Mouse (Mus musculus): ENCODE data around the gene Xxylt1. TPM values are rescaled to one million over a fixed set of nuclear protein-coding genes. Genes with fewer than 3 reads are reported as not detected.

Gene Xxylt1
- polyA plus RNA-seq (2015; fragmentation: Nextera tagmentation; extraction: Ambion mirVana) = 9.6 and 9.7 TPM in 2 replicates

DNA sequence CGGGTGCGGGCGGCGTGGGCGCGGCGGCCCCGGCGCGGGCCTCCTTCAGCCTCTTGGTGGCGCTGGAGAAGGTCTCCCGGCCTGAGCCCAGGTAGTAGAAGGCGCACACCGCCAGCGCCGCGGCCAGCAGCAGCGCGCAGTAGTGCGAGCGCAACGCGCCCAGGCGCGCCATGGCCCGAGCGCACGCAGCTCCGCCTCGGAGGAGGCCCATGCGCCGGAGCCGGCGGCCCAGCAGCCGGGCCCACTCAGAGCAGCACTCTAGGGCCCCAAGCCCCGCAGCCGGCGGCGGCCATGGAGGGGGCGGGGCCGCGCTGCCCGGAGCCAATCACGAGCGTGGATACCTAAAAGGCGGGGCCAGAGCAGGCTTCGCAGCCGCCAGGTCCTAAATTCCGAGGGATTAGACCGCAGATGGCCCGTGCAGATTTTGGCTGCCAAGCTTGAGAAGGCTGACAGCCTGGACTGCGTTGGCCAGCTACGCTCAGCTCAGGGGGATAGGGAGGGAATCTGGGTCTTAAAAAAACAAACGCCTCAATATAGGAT lies at the start of gene Xxylt1:
TSS of gene Xxylt1 (minus strand) at position 308 of the 540 bp plus-strand sequence.
- H3K4me1 ChIP-seq (replicated peaks; ENCODE audit: control insufficient read depth, insufficient read depth, low read length) = peaks cover 11% of the 10 kb centered on the region
- H3K27ac ChIP-seq (ENCODE audit: low read length) = peak within 1 kb of the TSS; percentile 93
- peak; percentile 99 for ATAC-seq
- no peaks in the 10 kb centered on the region for H3K9me3 ChIP-seq (ENCODE audit: control insufficient read depth, low read length)
- peak within 1 kb of the TSS; percentile 94 for H3K4me2 ChIP-seq (ENCODE audit: low read length)
- H3K36me3 ChIP-seq (ENCODE audit: control insufficient read depth, insufficient read depth) = no peaks in the 10 kb centered on the region
- H3K27me3 ChIP-seq (replicated peaks; ENCODE audit: control insufficient read depth, insufficient read depth, low read length) = no peaks in the 10 kb centered on the region
- under 1% methylated on average over 54 of the region's 54 CpGs for whole genome bisulfite sequencing
- H3K4me3 ChIP-seq (replicated peaks; ENCODE audit: low read length) = peak within 1 kb of the TSS; percentile 89
- H3K9ac ChIP-seq (replicated peaks; ENCODE audit: low read depth, low read length) = peak within 1 kb of the TSS; percentile 84

- Histone ChIP-seq H3K4me3 (replicated peaks; ENCODE audit: low read length) (no peak overlapping the region), H3K27me3 (replicated peaks; ENCODE audit: control insufficient read depth, insufficient read depth, low read length) (no peaks in the 10 kb centered on the region), H3K4me1 (replicated peaks; ENCODE audit: control insufficient read depth, insufficient read depth, low read length) (no peaks in the 10 kb centered on the region), H3K36me3 (ENCODE audit: control insufficient read depth, insufficient read depth) (no peaks in the 10 kb centered on the region), H3K9me3 (ENCODE audit: control insufficient read depth, low read length) (no peaks in the 10 kb centered on the region), H3K4me2 (ENCODE audit: low read length) (no peak overlapping the region), H3K9ac (replicated peaks; ENCODE audit: low read depth, low read length) (no peak overlapping the region), H3K27ac (ENCODE audit: low read length) (no peak overlapping the region)
- WGBS = 88% methylated on average over 5 of the region's 5 CpGs
- no peak for ATAC-seq
Observed at GRCm38 (mm10) chr16:31128116-31128515, 46.9 kb upstream of the Xxylt1 start.

- no peak overlapping the region for H3K4me3 ChIP-seq (replicated peaks; ENCODE audit: low read length)
- H3K27me3 ChIP-seq (replicated peaks; ENCODE audit: control insufficient read depth, insufficient read depth, low read length) = no peaks in the 10 kb centered on the region
- no peaks in the 10 kb centered on the region for H3K9me3 ChIP-seq (ENCODE audit: control insufficient read depth, low read length)
- 0 out of 2 replicates have a peak, but pooled peaks cover 3% of the 10 kb centered on the region for H3K36me3 ChIP-seq (ENCODE audit: control insufficient read depth, insufficient read depth)
- WGBS = 75% methylated on average over 5 of the region's 5 CpGs
- H3K9ac ChIP-seq (replicated peaks; ENCODE audit: low read depth, low read length) = no peak overlapping the region
- H3K27ac ChIP-seq (ENCODE audit: low read length) = no peak overlapping the region
- H3K4me2 ChIP-seq (ENCODE audit: low read length) = no peak overlapping the region
- H3K4me1 ChIP-seq (replicated peaks; ENCODE audit: control insufficient read depth, insufficient read depth, low read length) = no peaks in the 10 kb centered on the region
- ATAC-seq = no peak
Observed at GRCm38 (mm10) chr16:31124991-31125390, 43.8 kb upstream of the Xxylt1 start.

DNA sequence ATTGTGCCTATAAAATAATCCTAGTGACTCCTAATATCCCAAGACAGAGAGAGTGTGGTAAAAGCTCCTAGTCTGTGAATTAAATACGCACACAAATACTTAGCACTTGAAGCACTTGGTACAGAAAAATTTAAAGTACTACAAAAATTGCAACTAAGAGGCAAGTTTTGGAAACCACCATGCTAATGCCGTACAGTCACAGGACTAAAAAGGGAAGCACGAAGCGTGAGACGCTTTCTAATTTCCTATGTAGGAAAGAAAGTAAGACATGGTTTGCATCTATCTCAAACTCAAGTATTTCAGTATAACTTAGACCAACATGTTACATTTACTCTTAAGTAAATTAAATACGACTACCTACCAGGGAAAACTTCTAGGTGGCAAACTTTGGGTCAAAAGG lies 40.4 kb upstream of the Xxylt1 start:
- H3K9me3 ChIP-seq (ENCODE audit: control insufficient read depth, low read length) = no peaks in the 10 kb centered on the region
- H3K4me1 ChIP-seq (replicated peaks; ENCODE audit: control insufficient read depth, insufficient read depth, low read length) = no peaks in the 10 kb centered on the region
- no peak for ATAC-seq
- H3K36me3 ChIP-seq (ENCODE audit: control insufficient read depth, insufficient read depth) = peaks cover 3% of the 10 kb centered on the region; the same call in 1 of the 2 replicates
- no peaks in the 10 kb centered on the region for H3K27me3 ChIP-seq (replicated peaks; ENCODE audit: control insufficient read depth, insufficient read depth, low read length)
- WGBS = 95% methylated on average over 6 of the region's 6 CpGs
- H3K4me2 ChIP-seq (ENCODE audit: low read length) = no peak overlapping the region
- no peak overlapping the region for H3K4me3 ChIP-seq (replicated peaks; ENCODE audit: low read length)
- H3K27ac ChIP-seq (ENCODE audit: low read length) = no peak overlapping the region
- no peak overlapping the region for H3K9ac ChIP-seq (replicated peaks; ENCODE audit: low read depth, low read length)

GRCm38 (mm10) chr16:31113596-31113995 lies 32.4 kb upstream of the Xxylt1 start:
- Histone ChIP-seq H3K9ac (replicated peaks; ENCODE audit: low read depth, low read length) (no peak overlapping the region), H3K4me3 (replicated peaks; ENCODE audit: low read length) (no peak overlapping the region), H3K4me1 (replicated peaks; ENCODE audit: control insufficient read depth, insufficient read depth, low read length) (no peaks in the 10 kb centered on the region), H3K27me3 (replicated peaks; ENCODE audit: control insufficient read depth, insufficient read depth, low read length) (no peaks in the 10 kb centered on the region), H3K4me2 (ENCODE audit: low read length) (no peak overlapping the region), H3K9me3 (ENCODE audit: control insufficient read depth, low read length) (peaks cover 2% of the 10 kb centered on the region; the same call in 1 of the 2 replicates), H3K36me3 (ENCODE audit: control insufficient read depth, insufficient read depth) (peaks cover 18% of the 10 kb centered on the region), H3K27ac (ENCODE audit: low read length) (no peak overlapping the region)
- ATAC-seq = no peak

- H3K36me3 ChIP-seq (ENCODE audit: control insufficient read depth, insufficient read depth) = peaks cover 12% of the 10 kb centered on the region
- WGBS = 67% methylated on average over 2 of the region's 2 CpGs
- no peak overlapping the region for H3K4me3 ChIP-seq (replicated peaks; ENCODE audit: low read length)
- H3K27me3 ChIP-seq (replicated peaks; ENCODE audit: control insufficient read depth, insufficient read depth, low read length) = no peaks in the 10 kb centered on the region
- H3K4me2 ChIP-seq (ENCODE audit: low read length) = no peak overlapping the region
- H3K27ac ChIP-seq (ENCODE audit: low read length) = no peak overlapping the region
- no peaks in the 10 kb centered on the region for H3K4me1 ChIP-seq (replicated peaks; ENCODE audit: control insufficient read depth, insufficient read depth, low read length)
- no peaks in the 10 kb centered on the region for H3K9me3 ChIP-seq (ENCODE audit: control insufficient read depth, low read length)
- ATAC-seq = no peak
- no peak overlapping the region for H3K9ac ChIP-seq (replicated peaks; ENCODE audit: low read depth, low read length)
Observed at GRCm38 (mm10) chr16:31101352-31101751, 20.1 kb upstream of the Xxylt1 start.

- whole genome bisulfite sequencing = 61% methylated on average over 1 of the region's 1 CpGs
Observed at GRCm38 (mm10) chr16:31099906-31100305, 18.7 kb upstream of the Xxylt1 start.

DNA sequence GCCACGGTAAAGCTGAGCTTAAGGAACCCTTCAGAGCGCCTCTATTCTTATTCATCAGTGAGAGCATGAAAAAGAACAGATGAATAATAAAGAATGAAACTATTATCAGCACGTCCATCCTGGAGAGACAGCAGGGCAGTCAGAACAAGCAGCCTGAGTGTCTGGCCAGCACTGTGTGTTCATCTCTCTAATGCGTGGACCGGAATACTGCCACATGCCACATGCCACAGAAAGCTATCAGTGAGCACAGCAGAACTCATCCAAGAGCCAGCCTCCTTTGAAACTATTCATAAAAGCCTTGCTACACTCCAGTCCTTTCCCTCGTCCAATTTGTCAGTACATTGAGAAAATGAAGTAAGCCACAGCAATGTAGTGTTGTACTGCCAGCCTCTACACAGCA lies 12.8 kb upstream of the Xxylt1 start:
- WGBS = 52% methylated on average over 6 of the region's 6 CpGs

More at GRCm38 (mm10) chr16:31099906-31100305, 18.7 kb upstream of the Xxylt1 start:
- Histone ChIP-seq H3K4me3 (replicated peaks; ENCODE audit: low read length) (no peak overlapping the region), H3K4me2 (ENCODE audit: low read length) (no peak overlapping the region), H3K36me3 (ENCODE audit: control insufficient read depth, insufficient read depth) (peaks cover 12% of the 10 kb centered on the region), H3K9me3 (ENCODE audit: control insufficient read depth, low read length) (no peaks in the 10 kb centered on the region), H3K27ac (ENCODE audit: low read length) (no peak overlapping the region), H3K27me3 (replicated peaks; ENCODE audit: control insufficient read depth, insufficient read depth, low read length) (no peaks in the 10 kb centered on the region), H3K4me1 (replicated peaks; ENCODE audit: control insufficient read depth, insufficient read depth, low read length) (no peaks in the 10 kb centered on the region), H3K9ac (replicated peaks; ENCODE audit: low read depth, low read length) (no peak overlapping the region)
- no peak for ATAC-seq

DNA sequence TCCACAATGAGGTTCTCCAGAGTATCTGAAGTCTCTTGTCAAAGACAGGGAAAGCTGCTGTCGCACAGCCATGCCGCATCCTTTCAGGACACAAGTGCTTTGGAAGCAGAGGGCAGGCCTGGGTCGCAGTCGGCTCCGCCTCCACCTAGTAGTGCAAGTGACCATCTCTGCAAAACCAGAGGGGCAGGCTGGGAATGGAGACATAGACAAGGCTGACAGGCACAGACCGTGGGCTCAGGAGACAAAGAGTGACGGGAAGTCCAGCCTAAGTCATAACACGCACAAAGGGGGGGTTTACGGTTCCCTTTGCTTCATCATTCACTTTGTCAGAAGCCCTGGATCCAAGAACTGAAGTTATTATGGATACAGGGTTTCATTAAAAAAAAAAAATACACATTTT lies 12.0 kb upstream of the Xxylt1 start:
- WGBS = 49% methylated on average over 9 of the region's 9 CpGs
- Histone ChIP-seq H3K4me3 (replicated peaks; ENCODE audit: low read length) (no peak overlapping the region), H3K4me1 (replicated peaks; ENCODE audit: control insufficient read depth, insufficient read depth, low read length) (no peaks in the 10 kb centered on the region), H3K27me3 (replicated peaks; ENCODE audit: control insufficient read depth, insufficient read depth, low read length) (no peaks in the 10 kb centered on the region), H3K36me3 (ENCODE audit: control insufficient read depth, insufficient read depth) (no peaks in the 10 kb centered on the region; the same call in 1 of the 2 replicates), H3K9me3 (ENCODE audit: control insufficient read depth, low read length) (no peaks in the 10 kb centered on the region), H3K27ac (ENCODE audit: low read length) (no peak overlapping the region), H3K4me2 (ENCODE audit: low read length) (no peak overlapping the region), H3K9ac (replicated peaks; ENCODE audit: low read depth, low read length) (no peak overlapping the region)
- ATAC-seq = no peak

More for the DNA sequence above, 12.8 kb upstream of the Xxylt1 start:
- no peak overlapping the region for H3K4me3 ChIP-seq (replicated peaks; ENCODE audit: low read length)
- no peak overlapping the region for H3K4me2 ChIP-seq (ENCODE audit: low read length)
- no peaks in the 10 kb centered on the region; the same call in 1 of the 2 replicates for H3K36me3 ChIP-seq (ENCODE audit: control insufficient read depth, insufficient read depth)
- no peak overlapping the region for H3K27ac ChIP-seq (ENCODE audit: low read length)
- H3K9ac ChIP-seq (replicated peaks; ENCODE audit: low read depth, low read length) = no peak overlapping the region
- no peak for ATAC-seq
- no peaks in the 10 kb centered on the region for H3K9me3 ChIP-seq (ENCODE audit: control insufficient read depth, low read length)
- H3K27me3 ChIP-seq (replicated peaks; ENCODE audit: control insufficient read depth, insufficient read depth, low read length) = no peaks in the 10 kb centered on the region
- no peaks in the 10 kb centered on the region for H3K4me1 ChIP-seq (replicated peaks; ENCODE audit: control insufficient read depth, insufficient read depth, low read length)

- Histone ChIP-seq H3K27ac (ENCODE audit: low read length) (no peak overlapping the region), H3K27me3 (replicated peaks; ENCODE audit: control insufficient read depth, insufficient read depth, low read length) (no peaks in the 10 kb centered on the region), H3K36me3 (ENCODE audit: control insufficient read depth, insufficient read depth) (no peaks in the 10 kb centered on the region), H3K4me2 (ENCODE audit: low read length) (peak overlapping the region; percentile 94), H3K4me3 (replicated peaks; ENCODE audit: low read length) (no peak overlapping the region), H3K9me3 (ENCODE audit: control insufficient read depth, low read length) (no peaks in the 10 kb centered on the region), H3K4me1 (replicated peaks; ENCODE audit: control insufficient read depth, insufficient read depth, low read length) (peaks cover 11% of the 10 kb centered on the region), H3K9ac (replicated peaks; ENCODE audit: low read depth, low read length) (no peak overlapping the region)
- WGBS = 61% methylated on average over 6 of the region's 6 CpGs
- ATAC-seq = no peak
Observed at GRCm38 (mm10) chr16:31081891-31082290, 659 bp upstream of the Xxylt1 start.
